Mouse (Mus musculus): ENCODE measurements at regions not wholly inside any gene's neighbourhood (a gene's known extent, or its start where the extent isn't known, plus 50 kb on each side); places are given as distances from the start of the nearest gene placed in this dataset.

GRCm38 (mm10) chr8:76052003-76052402, 603.5 kb downstream of the Iqcm start:
- no peak for TF ChIP-seq CTCF (IDR thresholded peaks at IDR 0.05; ENCODE audit: low read depth)
- TF ChIP-seq EP300 (IDR thresholded peaks at IDR 0.05; ENCODE audit: low read depth): no peak

Data from liver, postnatal 0 days (tissue).